Mouse (Mus musculus): ENCODE data around the gene Ift22.
"Not testable (repeated sequence)": the region's sequence is repeated elsewhere in the genome, so short reads cannot be mapped to it uniquely, and the experiment has no call there.

Ift22 gene

GRCm38 (mm10) chr5:136945084-136945483 lies 37.1 kb downstream of the Ift22 start:
- no peak for DNase-seq (ENCODE audit: low read depth, low spot score)

- DNase-seq (ENCODE audit: low read depth, low spot score), result peak; percentile 71
These were observed 39.9 kb downstream of the Ift22 start for GRCm38 (mm10) chr5:136947874-136948273.

GRCm38 (mm10) chr5:136949551-136950336 lies 41.8 kb downstream of the Ift22 start:
- not testable (repeated sequence) for DNase-seq (ENCODE audit: low read depth, low spot score)

GRCm38 (mm10) chr5:136950521-136950920 lies 42.6 kb downstream of the Ift22 start:
- peak; percentile 52 for DNase-seq (ENCODE audit: low read depth, low spot score)

- peak; percentile 58 for DNase-seq (ENCODE audit: low read depth, low spot score)
These were observed 44.2 kb downstream of the Ift22 start for GRCm38 (mm10) chr5:136952153-136952552.

- DNase-seq (ENCODE audit: low read depth, low spot score), result peak; percentile 99
These were observed 45.1 kb downstream of the Ift22 start, which contains the start of gene Fis1 for GRCm38 (mm10) chr5:136953015-136953414. Fis1 (plus strand) TSS chr5:136953275.

- no peak for DNase-seq (ENCODE audit: low read depth, low spot score)
These were observed 45.5 kb downstream of the Ift22 start for GRCm38 (mm10) chr5:136953440-136953951.

GRCm38 (mm10) chr5:136955622-136956021 lies 47.7 kb downstream of the Ift22 start:
- no peak for DNase-seq (ENCODE audit: low read depth, low spot score)

GRCm38 (mm10) chr5:136957250-136957649 lies 49.3 kb downstream of the Ift22 start:
- DNase-seq (ENCODE audit: low read depth, low spot score), result no peak

GRCm38 (mm10) chr5:136958991-136959605 lies 51.1 kb downstream of the Ift22 start:
- DNase-seq (ENCODE audit: low read depth, low spot score), result no peak

- no peak for DNase-seq (ENCODE audit: low read depth, low spot score)
These were observed 52.1 kb downstream of the Ift22 start for GRCm38 (mm10) chr5:136960053-136960452.

- no peak for DNase-seq (ENCODE audit: low read depth, low spot score)
These were observed 53.5 kb downstream of the Ift22 start for GRCm38 (mm10) chr5:136961334-136961982.

GRCm38 (mm10) chr5:136961983-136962461 lies 54.1 kb downstream of the Ift22 start:
- DNase-seq (ENCODE audit: low read depth, low spot score), result peak; percentile 88

- peak; percentile 84 for DNase-seq (ENCODE audit: low read depth, low spot score)
These were observed 54.6 kb downstream of the Ift22 start for GRCm38 (mm10) chr5:136962501-136962900.

GRCm38 (mm10) chr5:136962966-136963540 lies 55.1 kb downstream of the Ift22 start:
- no peak for DNase-seq (ENCODE audit: low read depth, low spot score)

Data from ES-CJ7 (cell line).